Mouse (Mus musculus): ENCODE measurements around the gene Fcgrt.

- TF ChIP-seq CTCF (IDR thresholded peaks at IDR 0.05; ENCODE audit: insufficient read depth, low read length), result no peak
- peak; percentile 85; the same call in 1 of the 2 replicates for TF ChIP-seq POLR2A (IDR thresholded peaks at IDR 0.05; ENCODE audit: borderline replicate concordance, extremely low read depth, low read depth, low read length)
Observed at GRCm38 (mm10) chr7:45103652-45104180, at the start of gene Fcgrt.
